Mouse (Mus musculus) midbrain, embryonic 16.5 days (tissue): ENCODE measurements around the gene Nkain1. TPM values are rescaled to one million over a fixed set of nuclear protein-coding genes. Genes with fewer than 3 reads are reported as not detected.

Experiments
- ATAC-seq: fragments of 200-750 bp; cut with Nextera tagmentation; 2 replicates; pipeline ENCODE4 v1.8.0; 2017; ENCODE audit warnings: moderate TSS enrichment
- H3K27ac ChIP-seq: fragments of 300-500 bp; sonication (generic); 2 replicates; pipeline ENCODE4 v1.5.1; 2014; ENCODE audit warnings: mild to moderate bottlenecking, low read length, mixed read lengths
- H3K27me3 ChIP-seq: fragments of 300-500 bp; sonication (generic); 2 replicates; pipeline ENCODE4 v1.6.1; 2014; ENCODE audit warnings: low read depth, low read length, mixed read lengths; ENCODE audit not compliant: control insufficient read depth, insufficient read depth
- H3K36me3 ChIP-seq: fragments of 300-500 bp; sonication (generic); 2 replicates; pipeline ENCODE4 v1.6.1; 2014; ENCODE audit warnings: mild to moderate bottlenecking, low read length, moderate library complexity, mixed read lengths; ENCODE audit not compliant: control insufficient read depth, insufficient read depth
- H3K4me1 ChIP-seq: fragments of 300-500 bp; sonication (generic); 2 replicates; pipeline ENCODE4 v1.6.1; 2014; ENCODE audit warnings: mild to moderate bottlenecking, low read length, mixed read lengths; ENCODE audit not compliant: control insufficient read depth, insufficient read depth
- H3K4me2 ChIP-seq: fragments of 300-500 bp; sonication (generic); 2 replicates; pipeline ENCODE4 v1.6.1; 2014; ENCODE audit warnings: mild to moderate bottlenecking, low read length, mixed read lengths
- H3K4me3 ChIP-seq: fragments of 300-500 bp; sonication (generic); 2 replicates; pipeline ENCODE4 v1.5.1; 2014; ENCODE audit warnings: low read depth, mild to moderate bottlenecking, low read length, moderate library complexity, mixed read lengths
- H3K9ac ChIP-seq: fragments of 300-500 bp; sonication (generic); 2 replicates; pipeline ENCODE4 v1.6.1; 2014; ENCODE audit warnings: low read depth, low read length, mixed read lengths
- H3K9me3 ChIP-seq: fragments of 300-500 bp; sonication (generic); replicated peaks from 2 replicates; pipeline ENCODE4 v1.6.1; 2014; ENCODE audit warnings: mild to moderate bottlenecking, low read length, mixed read lengths; ENCODE audit not compliant: control insufficient read depth, poor library complexity, severe bottlenecking
- WGBS: fragments of 180-500 bp; shearing (Covaris S2); extraction: QIAGEN DNeasy Blood & Tissue Kit; methylation state at CpG from one replicate; pipeline ENCODE4 v1.1.7; 2014; 5-methylcytosine and 5-hydroxymethylcytosine counted together
- polyA plus RNA-seq: library from polyadenylated mRNA; unstranded; fragments of >200 nt; fragmentation: Nextera tagmentation; extraction: Ambion mirVana; gene quantifications from 2 replicates; pipeline ENCODE4 v1.2.1, GENCODE M21; 2015

The Nkain1 gene
- polyA plus RNA-seq, 1 experiment from 2014 or later: 7.2 TPM

DNA sequence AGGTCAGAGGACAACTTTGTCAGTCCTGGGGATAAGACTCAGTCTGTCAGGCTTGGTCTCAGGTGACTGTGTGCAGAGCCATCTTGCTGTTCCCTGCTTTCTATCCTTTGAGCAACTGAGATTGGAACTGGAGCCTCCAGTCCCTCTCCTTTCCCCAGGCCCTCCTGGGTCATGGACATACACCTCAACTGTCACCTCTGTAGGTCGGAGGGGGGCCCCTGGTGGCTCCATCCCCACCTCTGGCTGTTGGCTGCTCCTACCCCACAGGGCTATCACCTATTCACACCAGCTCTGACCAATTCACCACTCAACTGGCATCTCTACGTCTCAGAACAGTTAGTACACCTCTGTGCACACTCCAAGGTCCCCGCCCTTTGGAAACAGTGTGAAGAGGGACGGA lies 33.1 kb downstream of the Nkain1 start:
- no peaks in the 10 kb centered on the region for H3K9me3 ChIP-seq
- no peak overlapping the region for H3K4me2 ChIP-seq
- H3K9ac ChIP-seq: no peak overlapping the region
- H3K4me3 ChIP-seq: no peak overlapping the region
- no peaks in the 10 kb centered on the region for H3K27me3 ChIP-seq
- no peak for ATAC-seq
- 95% methylated on average over 4 of the region's 4 CpGs for WGBS
- no peaks in the 10 kb centered on the region for H3K36me3 ChIP-seq
- no peak overlapping the region for H3K27ac ChIP-seq
- H3K4me1 ChIP-seq: peaks cover 17% of the 10 kb centered on the region

DNA sequence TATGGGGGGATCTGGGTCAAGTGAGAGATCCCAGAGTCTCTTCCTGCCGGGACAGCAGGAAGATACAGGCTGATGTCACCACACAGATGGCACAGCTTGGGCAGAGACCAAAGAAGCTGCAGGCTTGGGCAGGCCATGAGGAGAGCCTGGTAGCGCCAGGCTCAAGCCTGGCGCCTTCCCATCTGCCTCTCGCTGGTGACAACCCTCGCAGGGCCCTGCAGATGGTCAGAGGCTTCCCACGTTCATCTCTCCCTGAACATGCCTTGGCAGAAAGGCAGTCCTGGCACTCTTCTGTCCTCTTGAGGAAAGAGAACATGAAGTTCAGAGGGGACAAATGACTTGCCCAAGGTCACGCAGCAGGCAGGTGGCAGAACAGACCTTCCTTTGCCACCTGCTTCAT lies 34.3 kb downstream of the Nkain1 start:
- peaks cover 13% of the 10 kb centered on the region for H3K4me1 ChIP-seq
- H3K9me3 ChIP-seq: no peaks in the 10 kb centered on the region
- ATAC-seq: no peak
- H3K4me2 ChIP-seq: no peak overlapping the region
- no peak overlapping the region for H3K27ac ChIP-seq
- H3K4me3 ChIP-seq: no peak overlapping the region
- no peaks in the 10 kb centered on the region for H3K36me3 ChIP-seq
- H3K27me3 ChIP-seq: no peaks in the 10 kb centered on the region
- H3K9ac ChIP-seq: no peak overlapping the region
- 75% methylated on average over 7 of the region's 7 CpGs for WGBS

DNA sequence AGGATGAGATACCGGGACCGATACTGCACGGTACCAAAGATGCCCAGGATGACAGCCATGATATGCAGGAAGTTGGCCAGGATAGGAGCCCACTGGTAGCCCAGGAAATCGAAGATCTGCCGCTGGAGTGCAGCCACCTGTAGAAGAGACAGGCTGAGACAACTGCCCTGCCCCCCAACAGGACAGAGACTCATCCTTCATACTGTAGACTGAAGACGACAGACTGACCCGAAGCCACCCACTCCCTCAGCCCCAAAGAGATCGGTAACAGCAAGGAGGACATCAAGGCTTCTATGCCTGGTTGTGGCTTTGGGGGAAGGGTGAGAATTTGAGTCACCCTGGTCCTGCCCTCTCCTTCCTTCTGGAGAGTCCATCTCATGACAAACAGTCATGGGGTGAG lies 34.9 kb downstream of the Nkain1 start:
- H3K27me3 ChIP-seq: no peaks in the 10 kb centered on the region
- no peak overlapping the region for H3K4me3 ChIP-seq
- no peaks in the 10 kb centered on the region for H3K36me3 ChIP-seq
- H3K4me1 ChIP-seq: peaks cover 6% of the 10 kb centered on the region
- ATAC-seq: no peak
- H3K27ac ChIP-seq: no peak overlapping the region
- H3K4me2 ChIP-seq: no peak overlapping the region
- no peaks in the 10 kb centered on the region for H3K9me3 ChIP-seq
- WGBS: 93% methylated on average over 8 of the region's 8 CpGs
- no peak overlapping the region for H3K9ac ChIP-seq

DNA sequence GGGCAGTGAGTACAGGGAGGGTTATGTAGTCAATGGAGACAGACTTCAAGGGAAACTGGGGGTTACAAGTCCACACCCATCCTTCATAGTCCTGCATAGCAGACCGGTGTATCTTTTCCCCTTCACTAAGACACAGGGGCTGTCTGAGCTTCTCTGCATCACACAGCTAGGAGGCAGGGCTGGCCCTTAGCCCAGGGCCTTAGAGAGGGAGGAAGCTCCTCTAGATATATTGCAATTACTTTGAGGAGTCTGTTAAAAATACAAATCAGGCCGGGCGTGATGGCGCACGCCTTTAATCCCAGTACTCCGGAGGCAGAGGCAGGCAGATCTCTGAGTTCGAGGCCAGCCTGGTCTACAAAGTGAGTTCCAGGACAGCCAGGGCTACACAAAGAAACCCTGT lies 36.6 kb downstream of the Nkain1 start:
- Histone ChIP-seq H3K27ac (no peak overlapping the region; the same call in 1 of the 2 replicates), H3K4me2 (no peak overlapping the region), H3K9me3 (no peaks in the 10 kb centered on the region), H3K4me3 (no peak overlapping the region), H3K4me1 (no peaks in the 10 kb centered on the region), H3K9ac (no peak overlapping the region), H3K36me3 (no peaks in the 10 kb centered on the region), H3K27me3 (no peaks in the 10 kb centered on the region)
- 95% methylated on average over 7 of the region's 7 CpGs for WGBS
- ATAC-seq: no peak

DNA sequence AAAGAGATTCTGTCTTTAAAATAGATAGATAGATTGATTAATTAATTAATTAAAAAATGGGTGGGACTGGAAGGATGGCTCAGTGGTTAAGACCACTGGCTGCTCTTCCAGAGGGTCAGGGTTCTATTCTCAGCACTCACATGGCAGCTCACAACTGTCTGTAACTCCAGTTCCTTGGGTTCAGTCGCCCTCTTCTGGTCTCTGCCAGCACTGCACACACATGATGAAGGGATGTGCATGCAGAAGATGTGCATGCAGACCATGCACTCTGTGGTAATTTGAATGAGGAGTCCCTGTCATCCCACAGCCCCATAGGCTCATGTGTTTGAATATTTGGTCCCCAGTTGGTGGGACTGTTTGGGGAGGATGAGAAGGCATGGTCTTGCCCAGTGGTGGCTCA lies 38.2 kb downstream of the Nkain1 start:
- Histone ChIP-seq H3K27me3 (no peaks in the 10 kb centered on the region), H3K4me2 (no peak overlapping the region), H3K9me3 (no peaks in the 10 kb centered on the region), H3K36me3 (peaks cover 3% of the 10 kb centered on the region; the same call in 1 of the 2 replicates), H3K4me3 (no peak overlapping the region), H3K9ac (no peak overlapping the region), H3K27ac (peak overlapping the region; percentile 4; the same call in 1 of the 2 replicates), H3K4me1 (no peaks in the 10 kb centered on the region)
- ATAC-seq: no peak
- WGBS: 70% methylated on average over 1 of the region's 1 CpGs

DNA sequence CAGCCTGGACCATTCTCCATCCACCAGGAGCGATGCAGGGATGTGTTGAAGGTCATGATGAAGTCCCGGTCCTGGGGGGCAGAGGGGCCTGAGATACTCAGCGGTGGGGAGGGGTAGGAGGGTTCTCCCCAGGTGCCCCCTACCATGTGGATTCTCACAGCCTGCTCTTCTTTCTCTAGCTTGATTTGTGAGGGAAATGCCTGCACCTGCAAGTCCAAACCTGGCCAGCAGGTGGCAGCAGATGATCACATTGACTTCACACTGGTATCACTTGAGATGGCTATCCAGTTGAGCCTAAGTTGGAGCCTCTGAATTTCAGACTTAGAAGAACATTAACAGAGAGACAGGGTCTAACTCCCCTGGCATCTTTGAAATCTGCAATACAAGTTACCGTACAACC lies 40.0 kb downstream of the Nkain1 start:
- H3K27ac ChIP-seq: no peak overlapping the region
- ATAC-seq: 0 out of 2 replicates have a peak, but pooled peaks have one; percentile 23
- H3K9ac ChIP-seq: no peak overlapping the region
- no peaks in the 10 kb centered on the region for H3K27me3 ChIP-seq
- H3K36me3 ChIP-seq: peaks cover 9% of the 10 kb centered on the region; the same call in 1 of the 2 replicates
- H3K4me1 ChIP-seq: no peaks in the 10 kb centered on the region
- no peak overlapping the region for H3K4me3 ChIP-seq
- H3K9me3 ChIP-seq: no peaks in the 10 kb centered on the region
- no peak overlapping the region for H3K4me2 ChIP-seq
- WGBS: 45% methylated on average over 4 of the region's 4 CpGs

DNA sequence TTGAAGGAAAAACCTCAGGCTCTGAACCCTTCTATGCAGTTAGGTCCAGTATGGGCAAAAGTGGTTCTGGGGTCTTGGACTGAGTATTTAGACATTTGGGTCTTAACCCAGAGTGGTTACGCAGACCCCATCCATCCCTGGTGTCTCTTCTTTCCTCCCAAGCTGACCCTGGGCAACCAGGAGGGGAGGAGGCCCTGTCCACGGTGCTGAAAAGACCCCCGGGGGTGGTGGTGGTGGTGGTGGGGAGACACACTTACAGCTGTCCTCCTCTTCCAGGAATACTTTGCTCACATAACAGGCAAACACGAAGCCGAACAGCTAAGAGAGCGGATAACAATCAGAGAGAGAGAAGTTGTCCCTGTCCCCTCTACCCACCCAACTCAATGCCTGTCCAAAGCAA lies 41.6 kb downstream of the Nkain1 start:
- Histone ChIP-seq H3K36me3 (peaks cover 9% of the 10 kb centered on the region; the same call in 1 of the 2 replicates), H3K4me3 (no peak overlapping the region), H3K4me2 (no peak overlapping the region), H3K27me3 (no peaks in the 10 kb centered on the region), H3K9ac (no peak overlapping the region), H3K9me3 (no peaks in the 10 kb centered on the region), H3K27ac (no peak overlapping the region), H3K4me1 (no peaks in the 10 kb centered on the region)
- peak; percentile 19; the same call in 1 of the 2 replicates for ATAC-seq
- 66% methylated on average over 6 of the region's 6 CpGs for WGBS

DNA sequence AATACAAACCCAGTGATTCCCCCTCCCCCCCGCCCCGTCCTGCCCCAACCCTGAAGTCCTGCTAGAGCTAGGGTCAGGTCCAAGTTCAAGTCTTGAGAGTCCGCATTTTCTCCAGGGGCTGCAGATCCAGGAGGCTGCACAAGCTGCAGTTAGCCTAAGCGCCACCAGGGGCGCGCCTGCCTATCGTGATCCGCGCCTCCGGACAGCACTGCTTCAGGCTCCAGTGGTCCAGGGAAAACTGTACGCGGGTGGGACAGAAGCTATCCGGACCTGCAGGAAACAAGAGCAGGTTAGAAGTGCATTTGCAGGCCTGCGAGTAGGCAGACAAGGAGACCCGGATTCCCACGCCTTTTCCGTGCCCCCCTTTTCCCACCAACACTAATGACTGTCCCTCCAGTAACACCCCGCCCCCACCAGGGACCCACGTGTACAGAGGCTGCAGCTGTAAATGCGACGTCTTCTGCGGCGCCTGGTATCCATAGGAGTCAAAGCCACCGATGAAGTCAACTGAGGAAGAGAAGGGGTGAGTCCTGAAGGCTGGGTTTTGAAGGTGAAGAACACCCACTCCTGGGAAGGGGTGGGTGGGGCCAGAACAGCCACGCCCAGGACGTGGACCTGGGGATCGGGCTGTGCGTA lies 42.2 kb downstream of the Nkain1 start:
- Histone ChIP-seq H3K9me3 (no peaks in the 10 kb centered on the region), H3K36me3 (peaks cover 9% of the 10 kb centered on the region; the same call in 1 of the 2 replicates), H3K4me2 (peak overlapping the region; percentile 39; the same call in 1 of the 2 replicates), H3K4me3 (no peak overlapping the region), H3K27me3 (no peaks in the 10 kb centered on the region), H3K27ac (no peak overlapping the region), H3K9ac (no peak overlapping the region), H3K4me1 (no peaks in the 10 kb centered on the region)
- ATAC-seq: peak; percentile 40
- 22% methylated on average over 28 of the region's 28 CpGs for WGBS

DNA sequence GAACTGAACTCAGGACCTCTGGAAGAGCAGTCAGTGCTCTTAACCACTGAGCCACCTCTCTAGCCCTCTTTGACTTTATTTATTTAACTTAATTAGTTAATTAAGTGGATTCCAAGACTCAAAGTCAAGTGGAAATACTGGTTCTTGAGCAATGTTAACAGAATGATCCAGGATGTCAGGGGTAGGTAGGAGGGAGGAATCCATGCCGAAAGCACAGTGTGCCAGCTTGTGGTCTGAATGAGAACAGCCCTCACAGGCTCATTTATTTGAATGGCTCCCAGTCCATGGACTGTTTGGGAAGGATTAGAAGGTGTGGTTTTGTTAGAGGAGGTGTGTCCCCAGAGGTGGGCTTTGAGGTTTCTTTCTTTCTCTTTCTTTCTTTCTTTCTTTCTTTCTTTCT lies 46.2 kb downstream of the Nkain1 start:
- H3K4me3 ChIP-seq: no peak overlapping the region
- no peaks in the 10 kb centered on the region for H3K27me3 ChIP-seq
- no peak overlapping the region for H3K4me2 ChIP-seq
- H3K4me1 ChIP-seq: no peaks in the 10 kb centered on the region
- H3K9me3 ChIP-seq: no peaks in the 10 kb centered on the region
- 89% methylated on average over 1 of the region's 1 CpGs for WGBS
- ATAC-seq: no peak
- H3K9ac ChIP-seq: no peak overlapping the region
- H3K27ac ChIP-seq: no peak overlapping the region
- peaks cover 9% of the 10 kb centered on the region; the same call in 1 of the 2 replicates for H3K36me3 ChIP-seq
